Mouse (Mus musculus): Measurements from ENCODE around the gene Cped1.
"Not testable (repeated sequence)": the region's sequence is repeated elsewhere in the genome, so short reads cannot be mapped to it uniquely, and the experiment has no call there.

Gene Cped1

GRCm38 (mm10) chr6:22026358-22026673 is 40.6 kb downstream of the Cped1 start:
- in situ Hi-C loops (cut with MboI, MseI) = no loop called here

GRCm38 (mm10) chr6:22026761-22027594 is 41.3 kb downstream of the Cped1 start:
- in situ Hi-C loops (cut with MboI, MseI) = no loop called here

GRCm38 (mm10) chr6:22027854-22028253 is 42.1 kb downstream of the Cped1 start:
- in situ Hi-C loops (cut with MboI, MseI) = no loop called here

GRCm38 (mm10) chr6:22030381-22030780 is 44.7 kb downstream of the Cped1 start:
- in situ Hi-C loops (cut with MboI, MseI) = no loop called here

- in situ Hi-C loops (cut with MboI, MseI) = no loop called here
These were observed 47.5 kb downstream of the Cped1 start for GRCm38 (mm10) chr6:22033188-22033587.

- in situ Hi-C loops (cut with MboI, MseI) = no loop called here
These were observed 49.7 kb downstream of the Cped1 start for GRCm38 (mm10) chr6:22035408-22035807.

- in situ Hi-C loops (cut with MboI, MseI) = no loop called here
These were observed 50.2 kb downstream of the Cped1 start for GRCm38 (mm10) chr6:22035895-22036294.

- in situ Hi-C loops (cut with MboI, MseI) = no loop called here
These were observed 50.7 kb downstream of the Cped1 start for GRCm38 (mm10) chr6:22036396-22036795.

- in situ Hi-C loops (cut with MboI, MseI) = no loop called here
These were observed 51.2 kb downstream of the Cped1 start for GRCm38 (mm10) chr6:22036911-22037310.

- in situ Hi-C loops (cut with MboI, MseI) = no loop called here
These were observed 51.8 kb downstream of the Cped1 start for GRCm38 (mm10) chr6:22037441-22038050.

- in situ Hi-C loops (cut with MboI, MseI) = not testable (repeated sequence)
These were observed 54.0 kb downstream of the Cped1 start for GRCm38 (mm10) chr6:22039666-22040065.

GRCm38 (mm10) chr6:22044880-22045605 is 59.3 kb downstream of the Cped1 start:
- in situ Hi-C loops (cut with MboI, MseI) = no loop called here

GRCm38 (mm10) chr6:22047101-22047500 is 61.4 kb downstream of the Cped1 start:
- in situ Hi-C loops (cut with MboI, MseI) = no loop called here

GRCm38 (mm10) chr6:22049093-22049492 is 63.4 kb downstream of the Cped1 start:
- in situ Hi-C loops (cut with MboI, MseI) = no loop called here

GRCm38 (mm10) chr6:22051526-22051925 is 65.8 kb downstream of the Cped1 start:
- in situ Hi-C loops (cut with MboI, MseI) = no loop called here

GRCm38 (mm10) chr6:22053014-22053413 is 67.3 kb downstream of the Cped1 start:
- in situ Hi-C loops (cut with MboI, MseI) = no loop called here

- in situ Hi-C loops (cut with MboI, MseI) = loop anchor here (10.0 kb wide), 1 partner anchor 270 kb away; no protein-coding TSS in a partner anchor
These were observed 78.6 kb downstream of the Cped1 start for GRCm38 (mm10) chr6:22064341-22064740.

- in situ Hi-C loops (cut with MboI, MseI) = no loop called here
These were observed 85.0 kb downstream of the Cped1 start for GRCm38 (mm10) chr6:22070603-22071322.

GRCm38 (mm10) chr6:22071323-22071840 is 85.7 kb downstream of the Cped1 start:
- in situ Hi-C loops (cut with MboI, MseI) = no loop called here

- in situ Hi-C loops (cut with MboI, MseI) = no loop called here
These were observed 87.0 kb downstream of the Cped1 start for GRCm38 (mm10) chr6:22072737-22073136.

- in situ Hi-C loops (cut with MboI, MseI) = no loop called here
These were observed 88.7 kb downstream of the Cped1 start for GRCm38 (mm10) chr6:22074232-22075083.

Data from T-helper 2 cell (primary cell).